Mouse (Mus musculus): ENCODE measurements at regions not wholly inside any gene's neighbourhood (a gene's known extent, or its start where the extent isn't known, plus 50 kb on each side); places are given as distances from the start of the nearest gene placed in this dataset.
A peak's percentile ranks its signal among the peaks of the same experiment; 100 is the strongest.

DNA sequence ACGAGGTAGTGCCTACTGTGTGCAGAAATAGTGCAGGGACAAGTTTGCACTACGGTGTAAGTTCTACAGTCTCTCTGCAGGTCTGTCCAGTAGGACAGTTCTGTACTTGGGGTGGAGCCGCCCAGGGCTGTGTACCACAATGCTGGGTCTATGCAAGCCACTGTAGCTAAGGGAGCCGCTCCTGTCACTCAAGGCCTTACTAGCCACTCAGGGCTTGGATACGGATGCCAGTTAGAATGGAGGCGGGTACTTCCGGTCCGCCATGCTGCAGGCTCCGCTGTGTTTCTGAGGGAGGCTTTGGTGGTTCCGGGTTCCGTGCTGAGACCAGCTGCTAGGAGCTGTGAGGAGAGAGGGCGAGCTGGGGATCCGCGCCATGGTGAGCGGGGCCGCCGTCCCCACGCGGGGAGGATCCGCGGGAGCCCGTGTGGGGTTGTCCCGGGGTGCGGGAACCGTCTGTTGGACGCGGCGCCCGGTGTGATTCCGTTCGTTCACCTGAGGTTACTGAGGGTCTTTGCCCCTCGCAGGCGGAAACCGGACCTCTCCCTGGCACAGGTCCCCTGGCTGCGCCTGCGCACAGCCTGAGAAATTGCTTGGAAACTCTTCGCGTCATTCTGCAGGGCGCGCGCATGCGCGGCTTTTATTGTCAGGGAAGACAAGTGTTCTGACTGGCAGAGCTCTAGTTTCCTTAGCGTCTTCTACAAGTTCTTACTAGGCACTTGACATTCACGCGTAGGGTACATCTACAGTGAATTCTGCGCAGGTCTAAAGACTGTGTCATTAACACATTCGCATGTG is 51.0 kb upstream of the Zfp873 start:
- peak; percentile 74 for DNase-seq
